9 mouse cellular contexts compared by ENCODE assay signal in the genomic region with DNA sequence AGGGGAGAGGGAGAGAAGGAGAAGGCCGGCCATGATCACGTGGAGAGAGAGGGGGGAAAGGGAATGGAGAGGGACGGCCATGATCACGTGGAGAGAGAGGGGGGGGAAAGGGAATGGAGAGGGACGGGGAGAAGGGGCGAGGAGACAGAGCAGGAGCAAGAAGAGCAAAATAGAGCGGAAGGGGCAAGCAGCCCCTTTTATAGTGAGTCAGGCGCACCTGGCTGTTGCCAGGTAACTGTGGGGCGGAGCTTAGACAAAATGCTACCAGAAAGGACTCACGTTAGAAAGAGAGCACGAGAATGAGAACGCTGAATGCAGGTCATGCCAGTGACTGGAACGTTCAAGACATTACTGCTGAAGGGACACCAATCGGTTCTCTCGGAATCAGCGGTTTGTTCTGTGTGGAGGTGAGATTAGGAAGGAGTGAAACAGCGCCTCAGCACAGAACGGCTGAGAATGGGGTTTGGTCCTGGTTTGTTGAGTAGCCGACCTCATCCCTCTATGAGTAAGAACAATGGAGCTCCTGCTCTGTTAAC. TPM values are rescaled to one million over a fixed set of nuclear protein-coding genes. Genes with fewer than 3 reads are reported as not detected.
DNase-seq lines count a peak whose midpoint lies in the region; ATAC-seq lines count a peak whose summit lies in the region.
"Had no signal": no experiment of that assay in that cellular context is flagged by ENCODE, and none has a peak within 500 bp of the region (broad histone marks: within the 10 kb centered on the region; RNA-seq: fewer than 3 reads in every experiment).

No protein-coding gene starts in this region.

- WGBS in liver, embryonic 11.5 days, result 10% methylated on average over 19 of the region's 19 CpGs
- 17% methylated on average over 19 of the region's 19 CpGs for WGBS in forebrain, embryonic 10.5 days
- 19% methylated on average over 19 of the region's 19 CpGs for WGBS in limb, embryonic 13.5 days

- no peak overlapping the region for H3K4me3 ChIP-seq in liver, embryonic 11.5 days (ENCODE audit: low read depth, low read length)
- H3K4me3 ChIP-seq in forebrain, embryonic 10.5 days, result peak overlapping the region; percentile 39
- peak overlapping the region; percentile 28 for H3K4me3 ChIP-seq in limb, embryonic 13.5 days

- H3K9ac ChIP-seq in liver, embryonic 11.5 days (ENCODE audit: low read depth, low read length), result no peak overlapping the region
- H3K9ac ChIP-seq in limb, embryonic 13.5 days, result no peak overlapping the region; the same call in 1 of the 2 replicates

- peaks cover 14% of the 10 kb centered on the region for H3K27me3 ChIP-seq in liver, embryonic 11.5 days (replicated peaks; ENCODE audit: control insufficient read depth, insufficient read depth, low read length)
- no peaks in the 10 kb centered on the region for H3K27me3 ChIP-seq in forebrain, embryonic 10.5 days (ENCODE audit: poor library complexity, severe bottlenecking)
- H3K27me3 ChIP-seq in limb, embryonic 13.5 days, result no peaks in the 10 kb centered on the region

- no peak for ATAC-seq in liver, embryonic 11.5 days (replicated peaks; ENCODE audit: low FRiP score)
- ATAC-seq in limb, embryonic 13.5 days (ENCODE audit: low FRiP score, low read depth), result no peak
- no peak for ATAC-seq in granulocyte monocyte progenitor cell, adult 5-6 weeks (replicated peaks; ENCODE audit: poor library complexity, severe bottlenecking)

- no peaks in the 10 kb centered on the region for H3K9me3 ChIP-seq in liver, embryonic 11.5 days (ENCODE audit: control insufficient read depth, low read length)
- H3K9me3 ChIP-seq in forebrain, embryonic 10.5 days, result no peaks in the 10 kb centered on the region
- H3K9me3 ChIP-seq in limb, embryonic 13.5 days, result no peaks in the 10 kb centered on the region

- H3K4me2 ChIP-seq in liver, embryonic 11.5 days, result peak overlapping the region; percentile 45
- peak overlapping the region; percentile 57 for H3K4me2 ChIP-seq in limb, embryonic 13.5 days (replicated peaks)

- no peak overlapping the region for H3K27ac ChIP-seq in liver, embryonic 11.5 days (ENCODE audit: low read depth, low read length)
- H3K27ac ChIP-seq in forebrain, embryonic 10.5 days, result peak overlapping the region; percentile 58
- H3K27ac ChIP-seq in limb, embryonic 13.5 days, result no peak overlapping the region

- DNase-seq in liver, embryonic 11.5 days (ENCODE audit: low spot score), result peak; percentile 35
- DNase-seq in liver, result no peak
- DNase-seq in forebrain, embryonic 10.5 days (ENCODE audit: extremely low spot score, low spot score), result peak; percentile 24
- DNase-seq in retina, postnatal 1 day, result peak; percentile 84
- DNase-seq in urinary bladder, postnatal 36 days (ENCODE audit: low spot score in 2 of 2), result no peak
- no peak for DNase-seq in adrenal gland, adult 2 months

- H3K36me3 ChIP-seq in liver, embryonic 11.5 days (ENCODE audit: control insufficient read depth, insufficient read depth, low read length), result no peaks in the 10 kb centered on the region
- H3K36me3 ChIP-seq in forebrain, embryonic 10.5 days (replicated peaks), result no peaks in the 10 kb centered on the region
- H3K36me3 ChIP-seq in limb, embryonic 13.5 days, result no peaks in the 10 kb centered on the region

- no peaks in the 10 kb centered on the region for H3K4me1 ChIP-seq in liver, embryonic 11.5 days (replicated peaks; ENCODE audit: control insufficient read depth, insufficient read depth, low read length)
- H3K4me1 ChIP-seq in forebrain, embryonic 10.5 days, result peaks cover 7% of the 10 kb centered on the region
- peaks cover 4% of the 10 kb centered on the region for H3K4me1 ChIP-seq in limb, embryonic 13.5 days

RNA-seq across cellular contexts. Expression of a gene that starts 34.5 kb away (rescaled TPM):
- polyA plus RNA-seq in liver, embryonic 11.5 days (2014; fragmentation: Nextera tagmentation; extraction: Ambion mirVana), result not detected in 2 replicates
- polyA plus RNA-seq in forebrain, embryonic 10.5 days (2016; fragmentation: Nextera tagmentation; extraction: Ambion mirVana), result 0.22 and 0.59 TPM in 2 replicates
- not detected in 2 replicates for polyA plus RNA-seq in limb, embryonic 13.5 days (2015; fragmentation: Nextera tagmentation; extraction: Ambion mirVana)
- not detected in 2 replicates for total RNA-seq in granulocyte monocyte progenitor cell, adult 5-6 weeks (2014; fragmentation: Nextera tagmentation)
- total RNA-seq in granulocyte monocyte progenitor cell, adult 5-6 weeks (2017), result not detected in 2 replicates
- total RNA-seq in adrenal gland, adult 2 months (2021), result under 1 TPM in 1 of 2 experiments, not detected in 1; 0.09 TPM
- polyA plus RNA-seq in adrenal gland, adult 2 months (2012; rRNA removed), result 0.10 TPM in 1 of 2 replicates, not detected in the other
- polyA plus RNA-seq: spleen, adult 2 months had no signal

RNA-seq across cellular contexts. Expression of a gene that starts 45.3 kb away (rescaled TPM):
- polyA plus RNA-seq in liver, embryonic 11.5 days (2014; fragmentation: Nextera tagmentation; extraction: Ambion mirVana), result not detected in 2 replicates
- 0.14 and 0.16 TPM in 2 replicates for polyA plus RNA-seq in forebrain, embryonic 10.5 days (2016; fragmentation: Nextera tagmentation; extraction: Ambion mirVana)
- polyA plus RNA-seq in limb, embryonic 13.5 days (2015; fragmentation: Nextera tagmentation; extraction: Ambion mirVana), result not detected in 2 replicates
- not detected in 2 replicates for total RNA-seq in granulocyte monocyte progenitor cell, adult 5-6 weeks (2014; fragmentation: Nextera tagmentation)
- total RNA-seq in granulocyte monocyte progenitor cell, adult 5-6 weeks (2017), result not detected in 2 replicates
- not detected for total RNA-seq in adrenal gland, adult 2 months (2021)
- 0.02 TPM in 1 of 2 replicates, not detected in the other for polyA plus RNA-seq in adrenal gland, adult 2 months (2012; rRNA removed)
- polyA plus RNA-seq: spleen, adult 2 months had no signal

RNA-seq across cellular contexts. Expression of a gene that starts 55.9 kb away (rescaled TPM):
- 212 and 231 TPM in 2 replicates for polyA plus RNA-seq in liver, embryonic 11.5 days (2014; fragmentation: Nextera tagmentation; extraction: Ambion mirVana)
- polyA plus RNA-seq in forebrain, embryonic 10.5 days (2016; fragmentation: Nextera tagmentation; extraction: Ambion mirVana), result 369 and 403 TPM in 2 replicates
- 197 and 219 TPM in 2 replicates for polyA plus RNA-seq in limb, embryonic 13.5 days (2015; fragmentation: Nextera tagmentation; extraction: Ambion mirVana)
- total RNA-seq in granulocyte monocyte progenitor cell, adult 5-6 weeks (2014; fragmentation: Nextera tagmentation), result 91.6 and 93.4 TPM in 2 replicates
- total RNA-seq in granulocyte monocyte progenitor cell, adult 5-6 weeks (2017), result 108 and 109 TPM in 2 replicates
- total RNA-seq in adrenal gland, adult 2 months (2021), result 1,000 to 10,000 TPM in 1 of 2 experiments, 100 to 1,000 TPM in 1; 845 to 1,065 TPM
- 432 and 748 TPM in 2 replicates for polyA plus RNA-seq in adrenal gland, adult 2 months (2012; rRNA removed)

Comparison
In these comparisons a context has a peak if more than half of its experiments do, and no peak if none do; other contexts are left out.
1. DNase-seq: peak in liver, embryonic 11.5 days (single experiment), forebrain, embryonic 10.5 days (single experiment) and retina, postnatal 1 day (single experiment); none in liver (single experiment), urinary bladder, postnatal 36 days (0 of 2) and adrenal gland, adult 2 months (single experiment).